ENCODE assay signal across 8 mouse cellular contexts in the genomic region with DNA sequence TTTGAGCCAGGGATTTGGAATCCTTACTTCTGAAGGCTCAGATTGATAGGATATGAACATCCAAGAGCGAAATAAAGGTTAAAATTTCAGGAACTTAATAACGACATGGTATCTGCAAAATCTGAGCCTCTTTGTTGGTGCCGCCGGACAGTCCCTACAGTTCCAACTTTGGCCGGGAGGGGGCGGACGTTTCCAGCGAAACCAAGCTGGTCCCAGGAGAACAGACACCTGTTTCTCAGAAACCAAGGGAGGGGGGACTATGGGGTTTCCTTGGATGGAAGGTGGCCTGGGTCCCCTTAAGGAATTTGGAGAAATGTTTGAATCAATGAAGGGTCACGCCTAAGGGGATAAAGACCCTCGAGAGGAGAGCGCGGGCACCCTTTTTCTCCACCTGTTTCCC. TPM values are rescaled to one million over a fixed set of nuclear protein-coding genes. Genes with fewer than 3 reads are reported as not detected.
DNase-seq lines count a peak whose midpoint lies in the region; ATAC-seq and TF ChIP-seq lines count a peak whose summit lies in the region.

No protein-coding gene starts in this region.

- no peaks in the 10 kb centered on the region for H3K9me3 ChIP-seq in ES-Bruce4 (replicated peaks; ENCODE audit: control insufficient read depth, insufficient read depth, low read length, poor library complexity, severe bottlenecking)
- H3K9me3 ChIP-seq in lung, postnatal 0 days (ENCODE audit: low read length) = no peaks in the 10 kb centered on the region

- no peak for ATAC-seq in lung, postnatal 0 days
- ATAC-seq in activated CD4-positive, CD25-positive, alpha-beta regulatory T cell, adult 4 months = no peak

- no peaks in the 10 kb centered on the region for H3K27me3 ChIP-seq in ES-Bruce4 (ENCODE audit: control insufficient read depth, insufficient read depth, low read length, poor library complexity, severe bottlenecking)
- no peaks in the 10 kb centered on the region for H3K27me3 ChIP-seq in cerebellum, adult 2 months (ENCODE audit: control insufficient read depth, insufficient read depth, low read length)
- H3K27me3 ChIP-seq in lung, postnatal 0 days (replicated peaks; ENCODE audit: insufficient read depth, low read length) = no peaks in the 10 kb centered on the region

- H3K9ac ChIP-seq in ES-Bruce4 (ENCODE audit: low read depth, poor library complexity, severe bottlenecking) = no peak overlapping the region
- H3K9ac ChIP-seq in lung, postnatal 0 days (replicated peaks; ENCODE audit: low read depth) = no peak overlapping the region

- no peak overlapping the region for H3K4me3 ChIP-seq in ES-Bruce4 (ENCODE audit: low read depth, low read length)
- no peak overlapping the region for H3K4me3 ChIP-seq in cerebellum, adult 2 months (replicated peaks; ENCODE audit: insufficient read depth, low read depth, low read length)
- H3K4me3 ChIP-seq in lung, postnatal 0 days (ENCODE audit: low read depth, low read length) = no peak overlapping the region

- WGBS in cerebellum, adult 2 months = 9% methylated on average over 12 of the region's 12 CpGs
- WGBS in lung, postnatal 0 days = 13% methylated on average over 12 of the region's 12 CpGs

- TF ChIP-seq CTCF in ES-Bruce4 (IDR thresholded peaks at IDR 0.05; ENCODE audit: low read depth, low read length) = peak; percentile 86
- peak; percentile 82 for TF ChIP-seq CTCF in cerebellum, adult 2 months (IDR thresholded peaks at IDR 0.05; ENCODE audit: borderline replicate concordance, insufficient read depth, low read depth, low read length)
- peak; percentile 87 for TF ChIP-seq CTCF in lung, postnatal 0 days (IDR thresholded peaks at IDR 0.05)

- no peak for TF ChIP-seq EP300 in ES-Bruce4 (IDR thresholded peaks at IDR 0.05; ENCODE audit: insufficient read depth, low read depth, low read length)
- no peak for TF ChIP-seq EP300 in lung, postnatal 0 days (IDR thresholded peaks at IDR 0.05)

- peak overlapping the region; percentile 67 for H3K27ac ChIP-seq in ES-Bruce4 (ENCODE audit: insufficient read depth, low read length)
- no peak overlapping the region for H3K27ac ChIP-seq in cerebellum, adult 2 months (ENCODE audit: insufficient read depth, low read length)
- H3K27ac ChIP-seq in lung, postnatal 0 days (ENCODE audit: low read length) = no peak overlapping the region

- peak; percentile 63 for DNase-seq in 416B (ENCODE audit: low read depth)
- DNase-seq in cerebellum, adult 2 months = peak; percentile 67 to 88
- peak; percentile 80 to 87 for DNase-seq in frontal cortex, postnatal 36 days (ENCODE audit: low spot score in 2 of 2)
- DNase-seq in layer of hippocampus, adult 11-12 months (ENCODE audit: low spot score) = peak; percentile 85
- peak; percentile 47 for DNase-seq in lung, postnatal 0 days (ENCODE audit: low spot score)
- peak; percentile 31 for DNase-seq in skeletal muscle tissue, adult 2 months (ENCODE audit: low read depth, low spot score)

- no peak overlapping the region for H3K4me2 ChIP-seq in lung, postnatal 0 days (replicated peaks; ENCODE audit: low read depth, low read length)

- no peaks in the 10 kb centered on the region for H3K4me1 ChIP-seq in ES-Bruce4 (ENCODE audit: control insufficient read depth, insufficient read depth, low read length)
- no peaks in the 10 kb centered on the region; the same call in 1 of the 2 replicates for H3K4me1 ChIP-seq in cerebellum, adult 2 months (ENCODE audit: control insufficient read depth, insufficient read depth, low read length)
- H3K4me1 ChIP-seq in lung, postnatal 0 days (ENCODE audit: insufficient read depth, low read depth, low read length) = no peaks in the 10 kb centered on the region

- TF ChIP-seq POLR2A in ES-Bruce4 (IDR thresholded peaks at IDR 0.05; ENCODE audit: insufficient read depth, low read length) = no peak
- TF ChIP-seq POLR2A in cerebellum, adult 2 months (IDR thresholded peaks at IDR 0.05; ENCODE audit: borderline replicate concordance, insufficient read depth, low read length) = no peak

- no peaks in the 10 kb centered on the region for H3K36me3 ChIP-seq in ES-Bruce4 (ENCODE audit: control insufficient read depth, insufficient read depth, low read length, poor library complexity, severe bottlenecking)
- H3K36me3 ChIP-seq in lung, postnatal 0 days (ENCODE audit: insufficient read depth, low read length) = no peaks in the 10 kb centered on the region

RNA-seq across cellular contexts. Expression of a gene that starts 5.3 kb away (rescaled TPM):
- 14.6 and 21.9 TPM in 2 replicates for polyA plus RNA-seq in ES-Bruce4 (2011; ENCODE audit: insufficient read depth, insufficient read length, low read depth, missing spikeins)
- 39.6 and 41.5 TPM in 2 replicates for polyA plus RNA-seq in cerebellum, adult 2 months (2012; rRNA removed)
- 0.97 and 1.4 TPM in 2 replicates for polyA plus RNA-seq in lung, postnatal 0 days (2015; fragmentation: Nextera tagmentation; extraction: Ambion mirVana)
- polyA plus RNA-seq in activated CD4-positive, CD25-positive, alpha-beta regulatory T cell, adult 4 months (2017; shearing (Covaris generic)) = not detected

RNA-seq across cellular contexts. Expression of a gene that starts 9.2 kb away (rescaled TPM):
- 37.6 and 45.2 TPM in 2 replicates for polyA plus RNA-seq in ES-Bruce4 (2011; ENCODE audit: insufficient read depth, insufficient read length, low read depth, missing spikeins)
- polyA plus RNA-seq in cerebellum, adult 2 months (2012; rRNA removed) = 2.0 and 2.2 TPM in 2 replicates
- 81.0 and 83.1 TPM in 2 replicates for polyA plus RNA-seq in lung, postnatal 0 days (2015; fragmentation: Nextera tagmentation; extraction: Ambion mirVana)
- polyA plus RNA-seq in activated CD4-positive, CD25-positive, alpha-beta regulatory T cell, adult 4 months (2017; shearing (Covaris generic)) = 100 to 1,000 TPM; 694 to 773 TPM

RNA-seq across cellular contexts. Expression of a gene that starts 53.7 kb away (rescaled TPM):
- polyA plus RNA-seq in ES-Bruce4 (2011; ENCODE audit: insufficient read depth, insufficient read length, low read depth, missing spikeins) = 88.7 and 96.2 TPM in 2 replicates
- 104 and 124 TPM in 2 replicates for polyA plus RNA-seq in cerebellum, adult 2 months (2012; rRNA removed)
- polyA plus RNA-seq in lung, postnatal 0 days (2015; fragmentation: Nextera tagmentation; extraction: Ambion mirVana) = 49.1 and 55.0 TPM in 2 replicates
- 10 to 100 TPM; 49.2 to 65.4 TPM for polyA plus RNA-seq in activated CD4-positive, CD25-positive, alpha-beta regulatory T cell, adult 4 months (2017; shearing (Covaris generic))

RNA-seq across cellular contexts. Expression of a gene that starts 53.9 kb away (rescaled TPM):
- polyA plus RNA-seq in ES-Bruce4 (2011; ENCODE audit: insufficient read depth, insufficient read length, low read depth, missing spikeins) = 16.6 and 18.1 TPM in 2 replicates
- polyA plus RNA-seq in cerebellum, adult 2 months (2012; rRNA removed) = 47.9 and 49.5 TPM in 2 replicates
- 29.9 and 30.2 TPM in 2 replicates for polyA plus RNA-seq in lung, postnatal 0 days (2015; fragmentation: Nextera tagmentation; extraction: Ambion mirVana)
- 10 to 100 TPM; 29.7 to 30.6 TPM for polyA plus RNA-seq in activated CD4-positive, CD25-positive, alpha-beta regulatory T cell, adult 4 months (2017; shearing (Covaris generic))

Comparison
In these comparisons a context has a peak if more than half of its experiments do, and no peak if none do; other contexts are left out.
1. DNase-seq: peak in every context shown above with its lines; median percentile 85 in layer of hippocampus, adult 11-12 months; 84 in frontal cortex, postnatal 36 days; 78 in cerebellum, adult 2 months; 63 in 416B; 47 in lung, postnatal 0 days; 31 in skeletal muscle tissue, adult 2 months.
2. RNA of a gene that starts 9.2 kb away (polyA plus RNA-seq): 694 to 773 TPM in activated CD4-positive, CD25-positive, alpha-beta regulatory T cell, adult 4 months, 81.0 to 83.1 TPM in lung, postnatal 0 days and 37.6 to 45.2 TPM in ES-Bruce4; 2.0 to 2.2 TPM in cerebellum, adult 2 months; every median in the first group is over 10 times any median in the second.
3. Peak in every context shown above with its lines, with median percentiles within 50 percentile points of each other: CTCF ChIP-seq.